Mouse (Mus musculus): Measurements from ENCODE around the gene Cir1. TPM values are rescaled to one million over a fixed set of nuclear protein-coding genes. Genes with fewer than 3 reads are reported as not detected.

The Cir1 gene
- polyA plus RNA-seq (2012; rRNA removed), result 30.5 and 35.5 TPM in 2 replicates

DNA sequence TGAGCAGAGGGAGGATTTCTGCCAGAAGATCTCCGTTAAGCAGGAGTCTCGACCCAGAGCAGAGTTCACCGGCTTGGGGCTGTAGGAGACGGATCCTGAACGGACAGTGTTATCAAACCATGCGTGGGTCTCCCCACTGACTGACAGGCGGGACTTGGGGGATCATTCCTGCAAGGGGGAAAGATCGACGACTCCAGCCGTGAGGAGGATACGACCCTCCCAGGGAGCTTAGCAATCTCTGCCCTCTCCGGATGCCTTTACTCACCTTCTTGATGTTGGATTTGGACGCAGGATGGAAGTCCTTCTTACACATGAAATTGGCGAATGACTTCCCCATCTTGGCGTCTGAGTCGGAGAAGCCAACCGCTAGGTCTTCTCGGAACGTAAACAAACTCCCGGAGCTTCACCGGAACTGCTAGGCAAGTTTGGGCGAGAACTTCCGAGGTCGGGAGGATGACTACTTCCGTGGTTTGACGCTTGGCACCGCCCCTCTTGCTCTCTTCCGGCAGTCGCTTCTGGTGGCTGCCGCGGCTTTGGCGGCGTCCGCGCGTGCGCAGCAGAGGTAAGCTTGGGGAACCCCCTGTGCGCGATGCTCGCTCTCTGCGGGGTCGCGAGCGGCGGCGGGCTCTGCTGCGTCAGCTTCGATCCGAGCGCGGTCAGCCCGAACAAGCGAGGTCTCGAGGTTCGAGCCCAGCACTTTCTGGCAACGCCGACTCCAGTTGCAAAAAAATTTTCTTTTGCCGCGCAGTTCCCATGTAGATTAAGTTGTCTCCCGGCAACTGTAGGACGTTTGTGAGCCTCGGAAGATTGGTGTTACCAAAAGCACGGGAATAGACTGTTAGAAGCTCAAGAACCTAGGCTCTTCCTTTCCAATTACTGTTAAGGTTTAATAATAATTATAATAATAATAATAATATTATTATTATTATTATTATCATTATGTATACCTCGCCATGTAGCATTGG is at the start of gene Cir1, which contains the start of gene Scrn3:
TSS of gene Cir1 (minus strand) at position 550 of the 965 bp plus-strand sequence.
TSS of gene Scrn3 (plus strand) at position 450 of the 965 bp plus-strand sequence.
- DNase-seq (ENCODE audit: extremely low spot score in 1 of 2, low spot score in 1 of 2), result peak; percentile 89 to 96

GRCm38 (mm10) chr2:73360536-73360935 is 48.0 kb upstream of the Cir1 start:
- no peak for DNase-seq (ENCODE audit: extremely low spot score in 1 of 2, low spot score in 1 of 2)

DNA sequence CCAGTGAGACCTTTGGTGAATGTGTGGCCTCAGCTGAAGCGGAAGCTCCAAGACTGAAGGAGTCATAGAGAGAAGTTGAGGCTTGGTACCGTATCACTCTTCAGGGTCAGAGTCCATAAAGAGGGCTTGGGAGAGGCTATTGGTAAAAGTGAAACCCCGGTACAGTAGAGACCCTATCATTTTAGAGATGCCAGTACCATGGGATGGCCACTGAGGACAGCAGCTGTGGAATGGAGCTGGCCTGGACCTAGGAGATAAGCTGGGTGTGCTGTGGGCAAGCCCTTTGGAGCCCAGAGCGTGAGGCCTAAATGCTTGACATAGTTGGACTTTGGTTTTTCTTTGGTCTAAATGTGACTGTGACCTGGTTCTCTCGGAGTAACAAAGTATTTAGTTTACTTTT is 47.4 kb upstream of the Cir1 start:
- DNase-seq (ENCODE audit: extremely low spot score in 1 of 2, low spot score in 1 of 2), result no peak

GRCm38 (mm10) chr2:73357004-73357403 is 44.5 kb upstream of the Cir1 start:
- DNase-seq (ENCODE audit: extremely low spot score in 1 of 2, low spot score in 1 of 2), result no peak

DNA sequence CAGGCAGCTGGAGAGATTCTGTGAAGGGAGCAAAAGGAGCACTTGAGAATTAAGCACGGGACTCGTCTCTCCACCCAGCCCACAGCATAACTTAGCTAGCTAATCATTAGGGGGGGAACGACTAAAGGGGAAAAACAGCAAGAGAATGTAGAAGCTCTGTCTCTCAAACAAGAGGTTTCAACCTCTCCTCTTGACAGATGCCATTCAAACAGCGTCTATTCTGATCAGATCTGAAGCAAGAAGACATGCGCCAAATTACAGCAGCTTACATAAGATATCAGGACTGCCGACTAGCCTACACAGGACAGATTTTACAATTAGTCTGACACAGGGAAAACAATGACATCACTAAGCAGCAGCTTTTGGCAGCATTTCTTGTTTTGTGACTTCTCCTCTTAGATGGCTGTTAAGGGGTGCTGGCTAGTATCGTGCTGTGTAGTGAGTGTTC is 39.5 kb upstream of the Cir1 start:
- peak in 1 of 2 experiments; percentile 48 for DNase-seq (ENCODE audit: extremely low spot score in 1 of 2, low spot score in 1 of 2)

DNA sequence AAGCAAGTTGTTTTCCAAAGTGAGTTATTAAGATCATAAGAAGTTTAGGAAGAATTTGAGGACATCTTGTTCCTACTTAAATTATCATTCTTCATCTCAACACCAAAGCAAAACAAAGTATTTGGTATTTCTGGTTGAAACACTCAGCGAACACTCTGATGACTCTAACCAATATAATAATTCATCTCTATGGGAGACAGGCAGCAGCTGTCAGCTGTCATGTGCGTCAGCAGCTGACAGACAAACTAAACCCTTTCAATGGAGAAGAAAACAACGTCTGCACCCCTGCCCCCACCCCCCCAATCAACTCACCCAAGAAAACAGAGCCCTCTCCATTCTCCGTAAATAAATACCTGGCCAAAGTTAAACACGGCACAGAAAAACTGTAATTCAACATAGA is 39.0 kb upstream of the Cir1 start:
- DNase-seq (ENCODE audit: extremely low spot score in 1 of 2, low spot score in 1 of 2), result no peak

DNA sequence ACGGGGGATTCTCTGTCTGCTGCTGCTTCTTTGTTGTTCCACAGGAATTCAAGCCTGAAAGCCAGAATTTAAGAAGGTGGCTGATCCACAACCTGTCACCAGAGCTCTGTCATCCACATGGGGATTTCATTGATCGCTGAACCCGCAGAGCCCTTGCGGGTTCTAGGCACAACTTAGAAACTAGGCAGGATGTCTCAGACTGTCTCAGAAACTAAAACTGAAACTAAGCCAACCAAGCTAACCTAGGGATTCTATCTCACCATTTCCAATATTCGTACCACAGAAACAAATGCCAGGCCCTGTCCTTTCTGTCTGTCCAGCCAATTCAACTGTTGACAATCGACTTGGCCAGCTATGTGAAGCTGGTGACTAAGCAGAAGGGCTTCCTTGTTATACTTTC is 35.7 kb upstream of the Cir1 start:
- no peak for DNase-seq (ENCODE audit: extremely low spot score in 1 of 2, low spot score in 1 of 2)

DNA sequence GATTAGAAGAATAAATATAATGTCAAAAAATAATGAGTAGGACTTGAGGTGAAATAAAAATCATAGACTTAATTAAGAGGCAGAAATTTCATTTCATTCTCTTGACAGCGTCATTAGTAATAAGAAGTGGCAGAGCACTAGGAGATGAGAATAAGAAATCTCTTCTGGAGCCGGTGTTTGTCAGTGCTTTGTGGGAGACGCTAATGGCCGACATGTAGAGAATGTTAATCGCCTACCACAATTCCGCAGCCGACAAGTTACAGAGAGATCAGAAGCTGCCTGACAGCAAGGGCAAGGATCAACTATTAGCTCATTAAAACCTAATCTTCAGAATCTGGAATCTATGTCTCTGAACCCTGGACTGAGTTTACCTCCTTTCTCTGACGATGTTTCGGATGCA is 35.3 kb upstream of the Cir1 start:
- DNase-seq (ENCODE audit: extremely low spot score in 1 of 2, low spot score in 1 of 2), result no peak

GRCm38 (mm10) chr2:73347136-73347535 is 34.6 kb upstream of the Cir1 start:
- DNase-seq (ENCODE audit: extremely low spot score in 1 of 2, low spot score in 1 of 2), result no peak

- DNase-seq (ENCODE audit: extremely low spot score in 1 of 2, low spot score in 1 of 2), result peak; percentile 41 to 62
Observed at GRCm38 (mm10) chr2:73346345-73347086, 34.0 kb upstream of the Cir1 start.

- peak; percentile 29 to 46 for DNase-seq (ENCODE audit: extremely low spot score in 1 of 2, low spot score in 1 of 2)
Observed at GRCm38 (mm10) chr2:73345204-73345603, 32.7 kb upstream of the Cir1 start.

DNA sequence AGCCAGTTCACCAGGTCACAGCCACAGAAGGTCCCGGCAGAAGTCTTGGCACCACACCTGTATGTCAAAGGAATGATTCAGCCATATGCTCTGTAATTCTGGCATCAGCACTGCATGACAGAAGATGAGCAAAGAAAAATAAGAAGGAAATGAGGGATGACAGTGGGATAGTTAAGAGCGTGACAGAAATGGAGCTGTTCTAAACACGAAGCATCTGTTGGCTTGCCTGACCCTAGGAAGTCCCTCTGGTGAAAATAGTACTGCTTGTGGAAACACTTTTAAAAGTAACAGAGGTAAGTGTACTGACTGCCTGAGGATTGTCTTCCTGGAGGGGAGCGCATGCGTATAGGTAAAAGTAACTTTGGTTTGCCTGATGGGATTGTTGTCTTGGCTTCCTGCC is 31.2 kb upstream of the Cir1 start:
- DNase-seq (ENCODE audit: extremely low spot score in 1 of 2, low spot score in 1 of 2), result no peak

DNA sequence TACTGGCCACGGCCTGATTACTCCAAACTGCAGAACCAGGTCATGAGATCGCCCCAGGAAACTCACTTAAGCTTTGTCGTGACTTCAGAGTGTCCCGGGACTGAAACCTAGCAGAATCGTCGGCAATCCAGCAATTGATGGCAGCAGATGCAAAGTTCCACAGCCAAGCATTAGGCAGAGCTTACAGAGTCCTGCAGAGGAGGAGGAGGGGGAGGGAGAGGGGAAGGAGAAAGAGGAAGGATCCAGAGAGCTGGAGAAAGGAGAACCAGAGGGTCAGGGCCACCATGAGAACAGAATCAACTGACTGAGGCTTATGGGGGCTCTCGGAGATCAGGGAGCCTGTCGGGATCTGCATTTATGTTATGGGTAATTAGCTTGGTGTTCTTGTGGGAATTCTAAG is 25.9 kb upstream of the Cir1 start:
- no peak for DNase-seq (ENCODE audit: extremely low spot score in 1 of 2, low spot score in 1 of 2)

- no peak for DNase-seq (ENCODE audit: extremely low spot score in 1 of 2, low spot score in 1 of 2)
Observed at GRCm38 (mm10) chr2:73335949-73336348, 23.4 kb upstream of the Cir1 start.

GRCm38 (mm10) chr2:73325871-73326270 is 13.4 kb upstream of the Cir1 start:
- DNase-seq (ENCODE audit: extremely low spot score in 1 of 2, low spot score in 1 of 2), result no peak

- no peak for DNase-seq (ENCODE audit: extremely low spot score in 1 of 2, low spot score in 1 of 2)
Observed at GRCm38 (mm10) chr2:73322991-73323390, 10.5 kb upstream of the Cir1 start.

GRCm38 (mm10) chr2:73319218-73319617 is 6.7 kb upstream of the Cir1 start:
- DNase-seq (ENCODE audit: extremely low spot score in 1 of 2, low spot score in 1 of 2), result no peak

DNA sequence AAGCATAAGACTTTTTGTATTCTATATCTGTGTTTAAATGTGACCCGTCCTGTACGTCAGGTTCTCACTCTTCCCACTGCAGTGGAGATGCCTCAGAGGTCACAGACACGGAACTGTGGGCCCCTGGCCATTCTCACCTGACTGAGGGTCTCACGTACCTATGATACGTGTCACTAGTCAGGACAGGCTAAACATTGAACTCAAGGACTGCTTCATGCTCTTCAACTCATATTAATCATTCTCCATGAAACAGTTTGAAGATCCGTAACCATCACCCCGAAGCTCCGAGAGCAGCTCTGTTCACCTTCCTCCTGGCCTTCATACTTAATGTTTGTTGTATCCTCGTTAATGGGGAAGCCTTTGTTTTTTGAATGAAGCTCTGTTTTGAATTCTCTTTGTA is 4.9 kb upstream of the Cir1 start:
- no peak for DNase-seq (ENCODE audit: extremely low spot score in 1 of 2, low spot score in 1 of 2)

DNA sequence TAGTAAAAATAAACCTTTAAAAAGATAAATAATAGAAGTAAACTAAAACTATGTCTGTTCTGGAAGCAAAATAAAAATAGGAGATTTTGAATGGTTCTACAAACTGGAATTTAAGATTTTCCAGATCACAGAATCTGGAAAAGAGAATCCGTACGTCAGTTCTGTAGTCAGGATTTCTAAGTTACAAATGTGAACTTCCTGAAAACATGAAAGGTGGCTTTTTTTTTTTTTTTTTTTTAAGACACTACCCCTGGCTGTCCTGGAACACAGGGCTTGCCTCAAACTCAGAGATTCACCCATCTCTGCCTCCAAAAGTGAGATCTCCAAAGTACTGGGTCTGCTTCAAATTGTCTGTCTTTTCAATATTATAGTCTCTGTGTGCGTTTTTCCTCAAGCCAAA is 1.8 kb upstream of the Cir1 start:
- no peak for DNase-seq (ENCODE audit: extremely low spot score in 1 of 2, low spot score in 1 of 2)

- DNase-seq (ENCODE audit: extremely low spot score in 1 of 2, low spot score in 1 of 2), result peak in 1 of 2 experiments; percentile 31
Observed at GRCm38 (mm10) chr2:73313117-73313501, 608 bp upstream of the Cir1 start.

DNA sequence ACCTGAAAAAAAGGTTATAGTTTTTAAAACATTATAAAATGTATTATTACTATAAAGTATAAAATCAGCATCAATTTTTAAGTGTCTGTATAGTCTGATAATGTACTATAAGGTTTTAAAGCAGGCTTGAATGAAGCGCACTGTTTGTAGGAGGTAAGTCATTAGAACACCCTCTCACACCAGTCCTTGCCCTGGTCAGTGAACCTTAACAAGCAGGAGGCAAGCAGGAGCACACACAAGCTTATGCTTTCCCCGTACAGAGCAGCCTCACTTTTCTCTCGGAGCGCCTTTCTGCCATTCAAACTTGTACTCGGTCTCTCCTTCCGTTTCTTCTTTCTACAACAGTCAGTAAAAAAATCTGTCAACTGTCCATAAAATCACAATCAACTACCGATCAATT is 6.5 kb downstream of the Cir1 start:
- no peak for DNase-seq (ENCODE audit: extremely low spot score in 1 of 2, low spot score in 1 of 2)

All from frontal cortex, adult 2 months (tissue).